Mouse (Mus musculus) small intestine, adult 10 weeks (tissue): ENCODE data around the gene Gm10912. TPM values are rescaled to one million over a fixed set of nuclear protein-coding genes. Genes with fewer than 3 reads are reported as not detected.

ENCODE experiments used
- polyA plus RNA-seq: library from polyadenylated mRNA; stranded (reverse); fragments of 350-450 nt; fragmentation: Illumina TruSeq; extraction: RNeasy Lipid Tissue Mini Kit (QIAGEN cat#74804); gene quantifications from one replicate; pipeline ENCODE4 v1.2.3, GENCODE M21; 2014; ENCODE audit warnings: low replicate concordance

Gene Gm10912
- not detected for polyA plus RNA-seq

DNA sequence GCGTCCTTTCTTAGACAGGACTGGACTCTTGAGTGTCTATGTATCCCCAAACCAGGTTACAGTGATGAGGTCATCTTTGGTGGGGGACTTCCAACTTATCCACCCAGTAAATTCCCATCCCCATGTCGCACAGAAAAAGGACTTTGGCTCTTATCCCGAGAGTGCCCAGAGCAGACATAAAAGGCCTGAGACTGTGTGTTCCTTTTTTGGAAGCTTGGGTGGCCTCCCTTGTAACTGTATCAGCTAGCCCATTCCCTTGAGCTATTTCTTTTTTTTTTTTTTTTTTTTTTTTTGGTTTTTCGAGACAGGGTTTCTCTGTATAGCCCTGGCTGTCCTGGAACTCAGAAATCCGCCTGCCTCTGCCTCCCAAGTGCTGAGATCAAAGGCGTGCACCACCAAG lies at the start of gene Gm10912:
Gm10912 (plus strand) TSS at position 301 of the 400 bp plus-strand sequence.

DNA sequence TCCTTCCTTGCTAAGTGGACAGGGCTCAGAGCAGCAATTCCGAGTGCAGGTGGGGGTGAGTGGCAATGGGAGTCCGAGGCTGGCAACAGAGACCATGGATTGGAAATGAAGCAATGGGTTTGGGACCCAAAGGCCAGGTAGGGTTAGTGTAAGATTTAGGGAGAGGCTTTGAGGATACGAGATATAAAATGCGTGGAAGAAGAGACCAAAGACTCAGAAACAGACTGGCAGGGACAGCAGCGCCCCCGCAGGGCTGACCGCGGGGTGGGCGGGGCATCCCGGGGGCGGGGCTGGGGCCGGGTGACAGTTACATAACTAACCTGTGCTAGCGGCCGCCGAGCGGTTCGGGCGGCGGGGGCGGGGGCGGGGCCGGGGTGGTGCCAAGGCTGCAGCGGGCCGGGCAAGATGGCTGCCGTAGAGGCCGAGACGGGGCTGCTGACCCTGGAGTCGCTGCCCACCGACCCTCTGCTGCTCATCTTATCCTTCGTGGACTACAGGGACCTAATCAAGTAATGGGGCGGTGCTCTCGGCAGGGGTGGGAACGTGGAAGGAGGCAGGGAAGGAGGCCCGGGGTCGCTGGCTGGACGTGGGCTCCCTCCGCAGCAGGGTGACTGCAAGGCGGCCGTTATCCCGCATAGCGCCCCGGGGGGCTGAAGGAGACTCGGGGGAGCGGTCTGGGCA lies 38.0 kb upstream of the Gm10912 start, which contains the start of gene Fbxo3:
Fbxo3 (plus strand) TSS at position 264 of the 681 bp plus-strand sequence.

DNA sequence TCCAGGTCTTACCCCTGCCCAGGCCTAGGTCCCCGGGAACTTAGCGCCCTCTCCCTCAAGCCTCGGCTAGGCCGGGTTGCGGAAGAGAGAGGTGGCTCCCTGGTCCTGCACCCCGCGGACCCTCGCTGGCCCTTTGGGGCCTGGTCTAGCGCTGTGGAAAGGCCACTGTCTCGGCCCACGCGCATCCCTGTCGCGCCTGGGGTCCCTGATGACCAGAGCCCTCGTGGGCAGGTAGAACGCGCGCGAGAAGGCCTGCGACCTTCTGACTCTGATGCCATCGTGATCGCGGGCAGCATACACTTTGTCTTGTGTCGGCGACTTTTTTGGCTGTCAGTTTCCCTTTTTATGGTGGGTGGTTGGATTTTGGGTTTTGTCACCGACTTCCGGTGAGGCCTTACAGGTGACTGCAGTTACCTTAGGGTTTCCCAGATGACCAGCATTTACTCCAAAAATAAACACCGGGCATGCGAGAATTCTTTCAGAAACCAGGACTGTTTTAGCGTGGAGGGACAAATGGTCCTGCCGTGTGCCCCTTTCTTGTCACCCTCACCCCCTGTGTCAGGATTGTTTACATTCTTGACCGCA lies 37.4 kb upstream of the Gm10912 start, which contains the start of gene 4931422A03Rik:
4931422A03Rik (minus strand) TSS at position 223 of the 585 bp plus-strand sequence.

DNA sequence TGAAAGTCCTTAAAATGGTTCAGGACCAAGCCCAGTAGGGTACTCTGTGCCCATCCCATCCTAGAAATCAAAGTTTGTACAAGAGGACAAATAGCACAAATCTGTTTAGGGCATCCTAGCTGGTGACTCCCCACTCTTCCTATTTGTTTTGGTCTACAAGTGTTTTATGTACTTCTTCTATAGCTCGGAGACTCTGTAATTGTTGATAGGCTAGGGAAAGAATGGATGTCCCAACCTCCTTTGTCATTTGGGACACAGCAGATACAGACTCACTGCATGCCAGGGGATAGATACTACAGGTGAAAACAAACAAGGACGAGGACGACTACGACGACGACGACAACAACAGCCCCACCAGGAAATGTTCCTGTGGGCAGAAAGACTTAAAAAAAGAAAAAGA lies 2.8 kb downstream of the Gm10912 start, which contains the start of gene Gm10799:
Gm10799 (minus strand) TSS at position 101 of the 400 bp plus-strand sequence.

DNA sequence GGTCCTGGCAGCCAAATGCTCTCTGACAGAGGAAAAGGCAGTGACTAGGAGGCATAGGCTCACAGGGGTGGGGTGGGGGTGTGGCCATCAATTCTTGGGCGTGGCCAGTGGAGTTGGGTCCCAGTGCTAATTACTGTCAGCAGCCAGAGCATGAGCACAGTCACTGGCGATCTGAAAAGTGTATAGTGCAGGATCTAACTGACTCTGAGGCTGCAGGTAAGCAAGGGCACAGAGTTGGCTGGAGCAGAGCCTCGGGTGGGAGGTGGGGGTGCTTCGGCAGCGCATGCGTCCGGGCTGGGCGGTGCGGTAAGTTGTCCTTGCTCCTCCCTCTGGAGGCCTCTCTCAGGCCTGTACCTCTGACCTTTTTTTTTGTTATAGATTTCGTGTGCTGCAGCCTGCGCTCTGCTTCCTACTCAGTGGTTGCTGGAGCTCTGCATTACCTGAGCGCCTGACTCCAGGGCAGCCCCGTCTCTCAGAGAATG lies 4.1 kb downstream of the Gm10912 start, which contains the start of gene Cd59b:
Cd59b (plus strand) TSS at position 146 of the 482 bp plus-strand sequence.

DNA sequence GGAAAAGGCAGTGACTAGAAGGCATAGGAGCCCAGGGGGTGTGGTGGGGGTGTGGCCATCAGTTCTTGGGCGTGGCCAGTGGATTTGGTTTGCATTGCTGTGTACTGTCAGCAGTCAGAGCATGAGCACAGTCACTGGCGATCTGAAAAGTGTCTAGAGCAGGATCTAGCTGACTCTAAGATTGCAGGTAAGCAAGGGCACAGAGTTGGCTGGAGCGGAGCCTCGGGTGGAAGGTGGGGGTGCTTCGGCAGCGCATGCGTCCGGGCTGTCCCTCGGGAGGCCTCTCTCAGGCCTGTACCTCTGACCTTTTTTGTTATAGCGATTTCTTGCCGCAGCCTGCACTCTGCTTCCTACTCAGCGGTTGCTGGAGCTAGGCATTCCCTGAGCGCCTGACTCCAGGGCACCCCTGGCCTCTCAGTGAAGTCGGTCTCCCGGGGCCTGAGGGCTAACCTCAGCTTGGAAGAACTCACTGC lies 30.2 kb downstream of the Gm10912 start, which contains the start of gene Cd59a:
Cd59a (plus strand) TSS at position 61 of the 473 bp plus-strand sequence.

Other genes with a start within 250 kb of the Gm10912 start
- 13.8 TPM for gene Lmo2, start 107.8 kb upstream of the Gm10912 start, polyA plus RNA-seq
- gene Fbxo3, start 38.1 kb upstream of the Gm10912 start, polyA plus RNA-seq: 75.2 TPM
- not detected for gene 4931422A03Rik, start 37.5 kb upstream of the Gm10912 start, polyA plus RNA-seq
- not detected for gene Gm10799, start 2.7 kb downstream of the Gm10912 start, polyA plus RNA-seq
- 3.0 TPM for gene Cd59b, start 4.0 kb downstream of the Gm10912 start, polyA plus RNA-seq
- gene Cd59a, start 30.0 kb downstream of the Gm10912 start, polyA plus RNA-seq: 26.8 TPM
- not detected for gene A930018P22Rik, start 56.9 kb downstream of the Gm10912 start, polyA plus RNA-seq